Mouse (Mus musculus) bone marrow, adult 2 months (tissue): ENCODE results near the gene Abt1.

ENCODE experiments used
- CTCF ChIP-seq: fragments of 200-500 bp; IDR thresholded peaks from 2 replicates; pipeline ENCODE4 v1.5.1; 2011; ENCODE audit warnings: low read length, control low read depth; ENCODE audit not compliant: control insufficient read depth, insufficient read depth
- POLR2A ChIP-seq: fragments of 200-500 bp; IDR thresholded peaks from 2 replicates; pipeline ENCODE4 v1.6.1; 2011; ENCODE audit warnings: low read depth, mild to moderate bottlenecking, control low read depth, low read length, borderline replicate concordance; ENCODE audit not compliant: control insufficient read depth

DNA sequence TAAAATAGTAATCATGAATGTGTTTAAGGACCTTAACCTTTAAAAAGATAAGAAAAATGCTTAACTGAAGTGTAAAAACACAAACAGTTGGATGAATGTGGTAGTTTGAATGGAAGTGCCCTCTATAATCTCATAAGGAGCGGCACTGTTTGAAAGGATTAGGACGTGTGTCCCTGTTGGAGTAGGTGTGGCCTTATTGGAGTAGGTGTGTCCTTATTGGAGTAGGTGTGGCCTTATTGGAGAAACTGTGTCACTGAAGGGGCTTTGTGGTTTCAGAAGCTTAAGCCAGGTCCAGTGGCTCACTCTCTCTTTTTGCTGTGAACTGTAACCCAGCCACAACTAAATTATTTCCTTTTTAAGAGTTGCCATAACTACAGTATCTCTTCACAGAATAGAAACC lies 21.0 kb downstream of the Abt1 start:
- TF ChIP-seq CTCF = no peak
- TF ChIP-seq POLR2A = no peak
